Comparison of ENCODE assay signal across 28 mouse cellular contexts in genomic region chr13:36111331-36111730, GRCm38 (mm10).
"Had no signal": no experiment of that assay in that cellular context is flagged by ENCODE, and none has a peak within 500 bp of the region (broad histone marks: within the 10 kb centered on the region; RNA-seq: fewer than 3 reads in every experiment).

No protein-coding gene starts in this region.

- H3K36me3 ChIP-seq: limb, embryonic 10.5 days; limb, embryonic 12.5 days; limb, embryonic 13.5 days; liver, embryonic 15.5 days; lung, embryonic 15.5 days; midbrain, embryonic 10.5 days; midbrain, embryonic 12.5 days; midbrain, embryonic 13.5 days; midbrain, embryonic 15.5 days; neural tube, embryonic 12.5 days had no signal

- H3K27me3 ChIP-seq: limb, embryonic 12.5 days; limb, embryonic 13.5 days; limb, embryonic 15.5 days; liver, embryonic 12.5 days; liver, embryonic 13.5 days; liver, embryonic 15.5 days; lung, embryonic 15.5 days; megakaryocyte, embryonic 14.5 days; midbrain, embryonic 12.5 days; midbrain, embryonic 13.5 days; midbrain, embryonic 15.5 days; neural tube, embryonic 12.5 days had no signal

- H3K4me3 ChIP-seq: limb, embryonic 10.5 days; limb, embryonic 12.5 days; limb, embryonic 13.5 days; limb, embryonic 15.5 days; liver, embryonic 12.5 days; liver, embryonic 13.5 days; liver, embryonic 15.5 days; lung, embryonic 15.5 days; megakaryocyte, embryonic 14.5 days; midbrain, embryonic 10.5 days; midbrain, embryonic 12.5 days; midbrain, embryonic 13.5 days; midbrain, embryonic 15.5 days; myocyte; neural tube, embryonic 12.5 days had no signal

- H3K4me1 ChIP-seq: limb, embryonic 12.5 days; limb, embryonic 15.5 days had no signal

- H3K27ac ChIP-seq: limb, embryonic 10.5 days; limb, embryonic 12.5 days; limb, embryonic 13.5 days; limb, embryonic 15.5 days; liver, embryonic 12.5 days; liver, embryonic 13.5 days; liver, embryonic 14.5 days; liver, embryonic 15.5 days; lung, embryonic 15.5 days; macrophage; midbrain, embryonic 10.5 days; midbrain, embryonic 12.5 days; midbrain, embryonic 13.5 days; midbrain, embryonic 15.5 days; neural tube, embryonic 12.5 days had no signal

- DNase-seq: left cerebral cortex, postnatal 4 days; liver; liver, embryonic 13.5 days; liver, postnatal 0 days; lung, adult 18-20 months; lung, adult 2 months; lung, embryonic 14.5 days; lung, postnatal 10 days; lung, postnatal 14 days; lung, postnatal 36 days; lung, postnatal 4 days; midbrain, embryonic 14.5 days had no signal
